Mouse (Mus musculus) cerebellum, adult 18-20 months (tissue): Measurements from ENCODE around the gene Gm48552.
A peak's percentile ranks its signal among the peaks of the same experiment; 100 is the strongest.

Experiments used
- DNase-seq, 2 experiments: peaks; one replicate each; pipeline ENCODE4 v3.0.0; 2021

Gene Gm48552

GRCm38 (mm10) chr10:81362336-81362949 lies 26.4 kb upstream of the Gm48552 start:
- no peak for DNase-seq

GRCm38 (mm10) chr10:81363436-81364346 lies 25.1 kb upstream of the Gm48552 start:
- DNase-seq = no peak

GRCm38 (mm10) chr10:81364666-81365065 lies 24.1 kb upstream of the Gm48552 start:
- DNase-seq = no peak

GRCm38 (mm10) chr10:81365073-81365472 lies 23.7 kb upstream of the Gm48552 start:
- DNase-seq = no peak

- no peak for DNase-seq
Observed at GRCm38 (mm10) chr10:81365672-81366476, 22.9 kb upstream of the Gm48552 start, which contains the start of gene 4930404N11Rik. Gene 4930404N11Rik, minus strand, starts transcription at chr10:81365816.

GRCm38 (mm10) chr10:81366477-81367206 lies 22.2 kb upstream of the Gm48552 start:
- no peak for DNase-seq

- no peak for DNase-seq
Observed at GRCm38 (mm10) chr10:81367207-81367495, 21.7 kb upstream of the Gm48552 start.

GRCm38 (mm10) chr10:81375322-81375721 lies 13.5 kb upstream of the Gm48552 start:
- no peak for DNase-seq

- DNase-seq = no peak
Observed at GRCm38 (mm10) chr10:81376561-81377361, 12.0 kb upstream of the Gm48552 start.

GRCm38 (mm10) chr10:81377362-81377664 lies 11.5 kb upstream of the Gm48552 start:
- DNase-seq = no peak

- DNase-seq = no peak
Observed at GRCm38 (mm10) chr10:81377793-81378552, 10.8 kb upstream of the Gm48552 start, which contains the start of gene Fzr1. Gene Fzr1, minus strand, starts transcription at chr10:81378516.

- DNase-seq = peak; percentile 100
Observed at GRCm38 (mm10) chr10:81378553-81379182, 10.1 kb upstream of the Gm48552 start.

- no peak for DNase-seq
Observed at GRCm38 (mm10) chr10:81379183-81379553, 9.6 kb upstream of the Gm48552 start.

- no peak for DNase-seq
Observed at GRCm38 (mm10) chr10:81379809-81380378, 8.9 kb upstream of the Gm48552 start.

GRCm38 (mm10) chr10:81382039-81382438 lies 6.8 kb upstream of the Gm48552 start:
- no peak for DNase-seq

- peak; percentile 99 to 100 for DNase-seq
Observed at GRCm38 (mm10) chr10:81383802-81384604, 4.8 kb upstream of the Gm48552 start, which contains the start of the genes Dohh and Gm48551. Gene Dohh, plus strand, starts transcription at chr10:81384428. Gene Gm48551, plus strand, starts transcription at chr10:81384466.

GRCm38 (mm10) chr10:81384605-81384982 lies 4.2 kb upstream of the Gm48552 start:
- DNase-seq = no peak

GRCm38 (mm10) chr10:81385603-81386306 lies 3.0 kb upstream of the Gm48552 start:
- no peak for DNase-seq

- DNase-seq = no peak
Observed at GRCm38 (mm10) chr10:81387716-81388115, 1.1 kb upstream of the Gm48552 start.
